Mouse (Mus musculus) CD4-positive helper T cell, adult 2 months (primary cell): ENCODE data around the gene Il16.

Source experiments
- DNase-seq: peaks from one replicate; pipeline ENCODE4 v3.0.0-alpha.2; 2012; ENCODE audit warnings: low read depth, missing footprints, low spot score

Il16 gene

GRCm38 (mm10) chr7:83682640-83683274, 62.8 kb downstream of the Il16 start:
- DNase-seq = no peak

- no peak for DNase-seq
Observed at GRCm38 (mm10) chr7:83678506-83678905, 67.0 kb downstream of the Il16 start.

- no peak for DNase-seq
Observed at GRCm38 (mm10) chr7:83677296-83677695, 68.2 kb downstream of the Il16 start.

GRCm38 (mm10) chr7:83675545-83676254, 69.8 kb downstream of the Il16 start:
- DNase-seq = peak; percentile 53

- DNase-seq = no peak
Observed at GRCm38 (mm10) chr7:83671573-83671972, 74.0 kb downstream of the Il16 start.

- no peak for DNase-seq
Observed at GRCm38 (mm10) chr7:83668724-83669123, 76.8 kb downstream of the Il16 start.

- DNase-seq = no peak
Observed at GRCm38 (mm10) chr7:83667936-83668645, 77.4 kb downstream of the Il16 start.

- no peak for DNase-seq
Observed at GRCm38 (mm10) chr7:83666087-83666595, 79.4 kb downstream of the Il16 start.

GRCm38 (mm10) chr7:83662711-83663375, 82.7 kb downstream of the Il16 start:
- DNase-seq = no peak

GRCm38 (mm10) chr7:83661763-83662162, 83.8 kb downstream of the Il16 start:
- no peak for DNase-seq

GRCm38 (mm10) chr7:83661031-83661430, 84.5 kb downstream of the Il16 start:
- DNase-seq = peak; percentile 63

GRCm38 (mm10) chr7:83660273-83660691, 85.2 kb downstream of the Il16 start:
- peak; percentile 91 for DNase-seq

- DNase-seq = peak; percentile 86
Observed at GRCm38 (mm10) chr7:83659159-83660065, 86.1 kb downstream of the Il16 start.

GRCm38 (mm10) chr7:83658716-83659115, 86.8 kb downstream of the Il16 start:
- DNase-seq = no peak

- peak; percentile 92 for DNase-seq
Observed at GRCm38 (mm10) chr7:83654938-83655630, 90.4 kb downstream of the Il16 start.

GRCm38 (mm10) chr7:83654196-83654595, 91.3 kb downstream of the Il16 start:
- peak; percentile 40 for DNase-seq

GRCm38 (mm10) chr7:83653605-83654051, 91.9 kb downstream of the Il16 start:
- DNase-seq = no peak

GRCm38 (mm10) chr7:83652498-83652897, 93.0 kb downstream of the Il16 start:
- no peak for DNase-seq

GRCm38 (mm10) chr7:83650638-83651037, 94.9 kb downstream of the Il16 start:
- no peak for DNase-seq

- no peak for DNase-seq
Observed at GRCm38 (mm10) chr7:83648807-83649206, 96.7 kb downstream of the Il16 start.
